Mouse (Mus musculus) induced T-regulatory cell, adult 2 months (primary cell): Measurements from ENCODE around the gene Slc43a2.

Experiments used
- DNase-seq: peaks from one replicate; pipeline ENCODE4 v3.0.0-alpha.2; 2012; ENCODE audit warnings: low read depth

The Slc43a2 gene

GRCm38 (mm10) chr11:75551321-75551720 lies 19.8 kb downstream of the Slc43a2 start:
- DNase-seq = no peak

GRCm38 (mm10) chr11:75551961-75552441 lies 20.5 kb downstream of the Slc43a2 start:
- no peak for DNase-seq

- DNase-seq = no peak
Measured at GRCm38 (mm10) chr11:75552906-75553482, 21.5 kb downstream of the Slc43a2 start.

GRCm38 (mm10) chr11:75556006-75556405 lies 24.5 kb downstream of the Slc43a2 start:
- peak; percentile 56 for DNase-seq

GRCm38 (mm10) chr11:75557142-75557541 lies 25.6 kb downstream of the Slc43a2 start:
- DNase-seq = no peak

- peak; percentile 49 for DNase-seq
Measured at GRCm38 (mm10) chr11:75558101-75558500, 26.6 kb downstream of the Slc43a2 start.

- DNase-seq = no peak
Measured at GRCm38 (mm10) chr11:75559870-75560504, 28.5 kb downstream of the Slc43a2 start.

GRCm38 (mm10) chr11:75560530-75561409 lies 29.3 kb downstream of the Slc43a2 start:
- DNase-seq = no peak

GRCm38 (mm10) chr11:75561410-75561791 lies 29.9 kb downstream of the Slc43a2 start:
- no peak for DNase-seq

GRCm38 (mm10) chr11:75562840-75563239 lies 31.3 kb downstream of the Slc43a2 start:
- DNase-seq = no peak

- no peak for DNase-seq
Measured at GRCm38 (mm10) chr11:75563851-75564548, 32.5 kb downstream of the Slc43a2 start.

GRCm38 (mm10) chr11:75565849-75566248 lies 34.4 kb downstream of the Slc43a2 start:
- DNase-seq = no peak

GRCm38 (mm10) chr11:75566276-75567196 lies 35.0 kb downstream of the Slc43a2 start:
- no peak for DNase-seq

GRCm38 (mm10) chr11:75567346-75568114 lies 36.0 kb downstream of the Slc43a2 start:
- no peak for DNase-seq

- no peak for DNase-seq
Measured at GRCm38 (mm10) chr11:75568115-75568511, 36.6 kb downstream of the Slc43a2 start.

- no peak for DNase-seq
Measured at GRCm38 (mm10) chr11:75568962-75569361, 37.5 kb downstream of the Slc43a2 start.

GRCm38 (mm10) chr11:75570375-75571125 lies 39.1 kb downstream of the Slc43a2 start:
- DNase-seq = no peak

- no peak for DNase-seq
Measured at GRCm38 (mm10) chr11:75571126-75571990, 39.9 kb downstream of the Slc43a2 start.
